Mouse (Mus musculus): Measurements from ENCODE around the gene Entpd1. TPM values are rescaled to one million over a fixed set of nuclear protein-coding genes. Genes with fewer than 3 reads are reported as not detected.

The Entpd1 gene
- total RNA-seq (2023), result 100 to 1,000 TPM; 119 to 120 TPM

GRCm38 (mm10) chr19:40611830-40612506, at the start of gene Entpd1, which contains the start of gene Tctn3:
Gene Entpd1, plus strand, starts transcription at chr19:40612366.
Gene Tctn3, minus strand, starts transcription at chr19:40612233.

DNA sequence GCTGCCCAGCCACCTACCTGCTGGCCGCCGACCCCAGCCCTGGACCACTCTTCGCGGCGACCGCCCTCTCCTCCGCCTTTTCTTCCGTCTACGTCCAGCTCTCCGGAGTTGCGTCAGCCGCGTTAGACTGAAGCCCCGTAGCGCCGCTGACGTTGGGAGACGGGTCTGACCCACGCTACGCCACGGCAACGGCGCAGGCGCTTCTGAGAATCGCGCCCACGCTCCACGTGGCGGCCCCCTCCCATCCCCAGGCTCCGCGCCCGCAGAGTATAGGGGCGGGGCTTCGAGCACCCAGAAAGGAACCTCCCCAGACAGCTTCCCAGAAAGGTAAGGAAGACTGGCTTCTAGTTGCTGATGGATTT, 23.9 kb upstream of the Entpd1 start, which contains the start of gene Aldh18a1:
Aldh18a1 (minus strand) TSS at position 171 of the 362 bp plus-strand sequence.

GRCm38 (mm10) chr19:40748559-40748958, 136.4 kb downstream of the Entpd1 start, which contains the start of gene Cc2d2b:
Gene Cc2d2b, plus strand, starts transcription at chr19:40748753.

Other genes with a start within 250 kb of the Entpd1 start
- 1 to 10 TPM; 3.6 to 5.6 TPM for gene Sorbs1, start 98.6 kb upstream of the Entpd1 start, total RNA-seq (2023)
- 10 to 100 TPM; 16.1 to 19.1 TPM for gene Aldh18a1, start 23.9 kb upstream of the Entpd1 start, total RNA-seq (2023)
- gene Tctn3, start 133 bp upstream of the Entpd1 start, total RNA-seq (2023), result 10 to 100 TPM; 16.1 to 19.5 TPM
- not detected for gene Cc2d2b, start 136.4 kb downstream of the Entpd1 start, total RNA-seq (2023)
- gene Ccnj, start 218.9 kb downstream of the Entpd1 start, total RNA-seq (2023), result 1 to 10 TPM; 5.2 to 6.2 TPM